Mouse (Mus musculus) ovary, postnatal 36 days (tissue): ENCODE results near the gene Lipo1.
A peak's percentile ranks its signal among the peaks of the same experiment; 100 is the strongest.
"Not testable (repeated sequence)": the region's sequence is repeated elsewhere in the genome, so short reads cannot be mapped to it uniquely, and the experiment has no call there.

ENCODE experiments used
- DNase-seq: peaks from one replicate; pipeline ENCODE4 v3.0.0; 2022; ENCODE audit warnings: low spot score, mixed read lengths

Gene Lipo1

DNA sequence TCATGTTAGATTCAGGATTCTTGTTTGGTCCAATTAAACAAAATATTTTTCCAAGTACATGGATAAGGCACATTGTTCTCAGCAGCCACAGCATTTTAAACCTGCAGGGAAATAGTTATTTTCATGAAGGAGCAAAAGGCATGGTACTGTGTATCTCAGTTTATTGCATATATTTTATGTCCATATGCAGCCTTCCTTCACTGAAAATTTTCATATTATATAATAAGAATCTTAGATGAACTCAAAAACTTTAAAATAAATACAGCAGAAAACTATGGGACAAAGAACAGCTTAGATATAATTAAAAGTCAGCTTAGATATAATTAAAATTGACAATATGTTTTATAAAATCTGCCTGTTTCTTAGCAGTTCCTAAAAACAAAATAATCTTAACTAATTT is at the start of gene Lipo1:
Gene Lipo1 (minus strand): TSS at position 101 of the 400 bp plus-strand sequence.
- not testable (repeated sequence) for DNase-seq

GRCm38 (mm10) chr19:33786576-33787277 is 532 bp downstream of the Lipo1 start:
- DNase-seq: no peak

- peak; percentile 26 for DNase-seq
Observed at GRCm38 (mm10) chr19:33761287-33762086, 25.8 kb downstream of the Lipo1 start, which contains the start of gene Lipo3. Gene Lipo3, minus strand, starts transcription at chr19:33761951.

DNA sequence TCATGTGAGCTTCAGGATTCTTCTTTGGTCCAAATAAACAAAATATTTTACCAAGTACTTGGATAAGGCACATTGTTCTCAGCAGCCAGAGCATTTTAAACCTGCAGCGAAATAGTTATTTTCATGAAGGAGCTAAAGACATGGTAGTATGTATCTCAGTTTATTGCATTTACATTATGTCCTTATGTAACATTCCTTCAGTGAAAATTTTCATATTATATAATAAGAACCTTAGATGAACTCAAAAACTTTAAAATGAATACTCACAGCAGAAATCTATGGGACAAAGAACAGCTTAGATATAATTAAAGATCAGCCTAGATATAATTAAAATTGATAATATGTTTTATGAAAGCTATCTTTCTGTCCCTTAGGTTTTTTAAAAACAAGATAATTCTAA is 36.0 kb downstream of the Lipo1 start, which contains the start of gene Lipo2:
Gene Lipo2 (minus strand): TSS at position 101 of the 400 bp plus-strand sequence.
- not testable (repeated sequence) for DNase-seq
